In genomic region chr5:24820627-24821026, GRCm38 (mm10) we compare ENCODE assay signal across 18 mouse cellular contexts. TPM values are rescaled to one million over a fixed set of nuclear protein-coding genes. Genes with fewer than 3 reads are reported as not detected.
A peak's percentile ranks its signal among the peaks of the same experiment; 100 is the strongest.
DNase-seq lines count a peak whose midpoint lies in the region; ATAC-seq lines count a peak whose summit lies in the region.
"Had no signal": no experiment of that assay in that cellular context is flagged by ENCODE, and none has a peak within 500 bp of the region (broad histone marks: within the 10 kb centered on the region; RNA-seq: fewer than 3 reads in every experiment).

No protein-coding gene starts in this region.

- peak; percentile 63 for ATAC-seq in hindbrain, embryonic 16.5 days
- ATAC-seq in hindbrain, embryonic 13.5 days (ENCODE audit: low FRiP score), result no peak
- no peak for ATAC-seq in neural tube, embryonic 15.5 days (ENCODE audit: low FRiP score)
- ATAC-seq: forebrain, embryonic 15.5 days; inflammation-experienced regulatory T-cells, adult 6 months had no signal

- no peak overlapping the region for H3K4me3 ChIP-seq in hindbrain, embryonic 16.5 days (ENCODE audit: low read length)
- no peak overlapping the region for H3K4me3 ChIP-seq in hindbrain, embryonic 13.5 days
- H3K4me3 ChIP-seq in neural tube, embryonic 15.5 days (replicated peaks), result no peak overlapping the region
- H3K4me3 ChIP-seq: forebrain, embryonic 15.5 days; gastrocnemius, adult 2 months; heart, adult 2 months; liver, embryonic 13.5 days had no signal

- H3K9me3 ChIP-seq in hindbrain, embryonic 16.5 days (ENCODE audit: control insufficient read depth, low read length), result no peaks in the 10 kb centered on the region
- H3K9me3 ChIP-seq in hindbrain, embryonic 13.5 days, result no peaks in the 10 kb centered on the region
- no peaks in the 10 kb centered on the region for H3K9me3 ChIP-seq in neural tube, embryonic 15.5 days (replicated peaks)
- H3K9me3 ChIP-seq: forebrain, embryonic 15.5 days; liver, embryonic 13.5 days had no signal

- no peaks in the 10 kb centered on the region; the same call in none of the 2 replicates for H3K4me1 ChIP-seq in hindbrain, embryonic 16.5 days (ENCODE audit: control insufficient read depth, insufficient read depth, low read depth, low read length)
- H3K4me1 ChIP-seq in hindbrain, embryonic 13.5 days (replicated peaks), result peaks cover 28% of the 10 kb centered on the region
- H3K4me1 ChIP-seq in neural tube, embryonic 15.5 days, result peaks cover 15% of the 10 kb centered on the region

- H3K27me3 ChIP-seq in hindbrain, embryonic 16.5 days (replicated peaks; ENCODE audit: control insufficient read depth, insufficient read depth, low read length), result no peaks in the 10 kb centered on the region
- no peaks in the 10 kb centered on the region for H3K27me3 ChIP-seq in hindbrain, embryonic 13.5 days
- H3K27me3 ChIP-seq in neural tube, embryonic 15.5 days (replicated peaks), result no peaks in the 10 kb centered on the region
- H3K27me3 ChIP-seq: forebrain, embryonic 15.5 days; liver, embryonic 13.5 days had no signal

- DNase-seq in cerebellum, adult 9-10 months, result peak; percentile 53
- no peak for DNase-seq in cerebellum, adult 11-12 months
- DNase-seq in neural tube, embryonic 10.5 days (ENCODE audit: extremely low spot score, low spot score), result no peak
- DNase-seq in layer of hippocampus, adult 18-20 months (ENCODE audit: low spot score in 2 of 2), result no peak
- no peak for DNase-seq in lung, postnatal 14 days
- DNase-seq: adrenal gland, adult 8-10 months; B cell, adult 2 months; gastrocnemius, adult 2 months; heart, adult 2 months; kidney, postnatal 10 days; liver, embryonic 13.5 days; right cerebral cortex, adult 18-20 months; thymus, postnatal 4 days had no signal

- 64% methylated on average over 5 of the region's 5 CpGs for WGBS in hindbrain, embryonic 16.5 days
- WGBS in hindbrain, embryonic 13.5 days, result 66% methylated on average over 5 of the region's 5 CpGs
- 63% methylated on average over 5 of the region's 5 CpGs for WGBS in neural tube, embryonic 15.5 days

- H3K9ac ChIP-seq in hindbrain, embryonic 16.5 days (ENCODE audit: low read depth, low read length), result no peak overlapping the region
- no peak overlapping the region for H3K9ac ChIP-seq in hindbrain, embryonic 13.5 days
- no peak overlapping the region for H3K9ac ChIP-seq in neural tube, embryonic 15.5 days (replicated peaks)
- H3K9ac ChIP-seq: forebrain, embryonic 15.5 days; liver, embryonic 13.5 days had no signal

- no peak overlapping the region for H3K27ac ChIP-seq in hindbrain, embryonic 16.5 days (ENCODE audit: low read depth, low read length)
- H3K27ac ChIP-seq in hindbrain, embryonic 13.5 days, result no peak overlapping the region
- 0 out of 2 replicates have a peak overlapping the region, but pooled peaks have one; percentile 4 for H3K27ac ChIP-seq in neural tube, embryonic 15.5 days (replicated peaks)
- H3K27ac ChIP-seq: forebrain, embryonic 15.5 days; heart, adult 2 months had no signal

- peaks cover 3% of the 10 kb centered on the region; the same call in 1 of the 2 replicates for H3K36me3 ChIP-seq in hindbrain, embryonic 16.5 days (ENCODE audit: control insufficient read depth, insufficient read depth, low read length)
- H3K36me3 ChIP-seq in hindbrain, embryonic 13.5 days, result peaks cover 11% of the 10 kb centered on the region
- H3K36me3 ChIP-seq in neural tube, embryonic 15.5 days, result peaks cover 18% of the 10 kb centered on the region

- H3K4me2 ChIP-seq in hindbrain, embryonic 16.5 days (ENCODE audit: low read length), result no peak overlapping the region
- H3K4me2 ChIP-seq in hindbrain, embryonic 13.5 days, result no peak overlapping the region
- no peak overlapping the region for H3K4me2 ChIP-seq in neural tube, embryonic 15.5 days
- H3K4me2 ChIP-seq: forebrain, embryonic 15.5 days; liver, embryonic 13.5 days had no signal

RNA-seq across cellular contexts. Expression of gene Rheb, which starts 21.8 kb away (rescaled TPM):
- 247 and 275 TPM in 2 replicates for polyA plus RNA-seq in hindbrain, embryonic 16.5 days (2015; fragmentation: Nextera tagmentation; extraction: Ambion mirVana)
- polyA plus RNA-seq in hindbrain, embryonic 13.5 days (2015; fragmentation: Nextera tagmentation; extraction: Ambion mirVana), result 227 TPM in 2 replicates
- polyA plus RNA-seq in neural tube, embryonic 15.5 days (2015; fragmentation: Nextera tagmentation; extraction: Ambion mirVana), result 230 and 258 TPM in 2 replicates
- 100 to 1,000 TPM; 113 to 119 TPM for total RNA-seq in layer of hippocampus, adult 18-20 months (2021)
